Mouse (Mus musculus): Measurements from ENCODE around the gene Hist1h3h. TPM values are rescaled to one million over a fixed set of nuclear protein-coding genes. Genes with fewer than 3 reads are reported as not detected.

Hist1h3h gene
- not detected for polyA plus RNA-seq (2015; fragmentation: Illumina TruSeq; extraction: RNeasy Lipid Tissue Mini Kit (QIAGEN cat#74804); ENCODE audit: low read depth, low replicate concordance)

DNA sequence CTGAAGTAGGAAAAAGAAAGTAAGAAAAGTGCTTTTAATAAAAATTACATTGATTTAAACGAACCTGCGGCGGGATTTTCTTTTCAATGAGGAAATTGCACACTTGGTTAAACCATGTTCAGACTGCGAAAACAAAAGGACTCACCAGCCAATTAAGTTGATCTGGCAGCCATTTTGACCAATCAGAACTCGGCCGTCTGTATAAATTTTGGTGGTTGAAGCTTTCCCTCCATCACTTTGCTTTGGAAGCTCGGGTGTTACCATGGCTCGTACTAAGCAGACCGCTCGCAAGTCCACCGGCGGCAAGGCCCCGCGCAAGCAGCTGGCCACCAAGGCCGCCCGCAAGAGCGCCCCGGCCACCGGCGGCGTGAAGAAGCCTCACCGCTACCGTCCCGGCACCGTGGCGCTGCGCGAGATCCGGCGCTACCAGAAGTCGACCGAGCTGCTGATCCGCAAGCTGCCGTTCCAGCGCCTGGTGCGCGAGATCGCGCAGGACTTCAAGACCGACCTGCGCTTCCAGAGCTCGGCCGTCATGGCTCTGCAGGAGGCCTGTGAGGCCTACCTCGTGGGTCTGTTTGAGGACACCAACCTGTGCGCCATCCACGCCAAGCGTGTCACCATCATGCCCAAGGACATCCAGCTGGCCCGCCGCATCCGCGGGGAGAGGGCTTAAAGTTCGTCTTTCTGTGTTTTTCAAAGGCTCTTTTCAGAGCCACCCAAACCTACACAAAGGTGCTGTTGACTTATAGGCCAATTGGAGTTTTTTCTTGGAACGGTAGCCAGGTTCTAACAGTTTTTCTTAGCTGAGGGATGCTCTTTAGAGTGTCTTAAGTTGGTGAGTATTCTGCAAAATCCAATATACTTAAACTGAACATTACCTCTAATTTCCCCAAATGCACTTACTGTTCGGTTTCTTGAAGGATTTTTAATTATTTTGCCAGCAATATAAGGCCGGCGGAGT is at the start of gene Hist1h3h:
Gene Hist1h3h (plus strand): TSS at position 263 of the 961 bp plus-strand sequence.

DNA sequence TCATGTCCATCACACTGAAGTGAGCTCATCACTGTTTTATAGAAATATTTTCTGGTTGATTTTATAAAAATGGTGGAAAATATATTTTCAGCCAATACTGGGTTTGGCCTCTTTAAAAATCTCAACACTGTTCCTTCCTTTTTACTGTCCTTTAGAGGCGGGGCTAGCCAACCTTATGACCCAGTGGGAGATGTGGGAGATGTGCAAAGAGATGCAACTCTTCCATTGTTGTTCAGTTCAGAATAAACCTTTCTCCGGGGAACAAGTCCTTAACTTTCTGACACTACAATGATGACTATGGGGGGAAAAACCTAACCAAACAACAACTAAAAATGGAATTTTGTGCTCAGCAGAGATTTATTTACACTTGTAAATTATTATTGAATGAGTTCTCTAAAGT is 40.2 kb upstream of the Hist1h3h start, which contains the start of gene Olfr1360:
Gene Olfr1360 (minus strand): TSS at position 101 of the 400 bp plus-strand sequence.

DNA sequence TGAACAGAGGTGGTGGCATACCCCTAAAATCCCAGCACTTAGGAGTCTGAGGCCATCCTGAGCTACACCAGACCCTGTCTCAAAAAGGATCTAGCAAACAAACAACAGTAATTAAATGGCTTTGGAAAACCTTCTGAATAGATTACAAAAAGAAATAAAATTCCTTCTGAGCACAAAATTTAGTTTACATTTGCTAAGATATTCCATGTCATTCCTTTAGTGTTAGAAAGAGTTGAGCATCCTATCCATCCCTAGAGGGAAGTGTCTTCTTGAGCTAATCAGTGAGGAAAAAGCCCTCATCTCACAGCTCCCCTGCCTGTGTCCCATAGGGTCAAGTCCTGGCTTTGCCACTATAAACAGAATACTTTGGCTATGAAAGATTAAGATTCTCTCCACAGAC is 19.6 kb upstream of the Hist1h3h start, which contains the start of gene Olfr1359:
Gene Olfr1359 (plus strand): TSS at position 301 of the 400 bp plus-strand sequence.

DNA sequence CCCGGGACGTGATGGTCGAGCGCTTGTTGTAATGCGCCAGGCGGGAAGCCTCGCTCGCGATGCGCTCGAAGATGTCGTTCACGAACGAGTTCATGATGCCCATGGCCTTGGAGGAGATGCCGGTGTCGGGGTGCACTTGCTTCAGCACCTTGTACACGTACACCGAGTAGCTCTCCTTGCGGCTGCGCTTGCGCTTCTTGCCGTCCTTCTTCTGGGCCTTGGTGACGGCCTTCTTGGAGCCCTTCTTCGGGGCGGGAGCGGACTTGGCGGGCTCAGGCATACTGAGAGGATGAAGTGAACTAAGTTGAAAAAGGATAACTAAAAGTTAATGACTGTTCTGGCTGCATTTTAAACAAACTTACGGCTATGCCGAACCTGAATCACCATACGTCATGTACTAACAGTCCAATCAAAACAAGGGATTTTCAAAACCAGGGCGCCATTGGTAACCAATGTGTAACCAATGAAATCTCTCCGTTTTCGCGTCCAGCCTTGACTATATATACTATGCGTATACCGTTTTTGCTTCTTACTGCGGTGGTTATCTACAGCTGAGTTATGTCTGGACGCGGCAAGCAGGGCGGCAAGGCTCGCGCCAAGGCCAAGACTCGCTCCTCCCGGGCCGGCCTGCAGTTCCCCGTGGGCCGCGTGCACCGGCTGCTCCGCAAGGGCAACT is 1.5 kb upstream of the Hist1h3h start, which contains the start of the genes Hist1h2bl and Hist1h2ai:
Gene Hist1h2bl (minus strand): TSS at position 280 of the 676 bp plus-strand sequence.
Gene Hist1h2ai (plus strand): TSS at position 559 of the 676 bp plus-strand sequence.

DNA sequence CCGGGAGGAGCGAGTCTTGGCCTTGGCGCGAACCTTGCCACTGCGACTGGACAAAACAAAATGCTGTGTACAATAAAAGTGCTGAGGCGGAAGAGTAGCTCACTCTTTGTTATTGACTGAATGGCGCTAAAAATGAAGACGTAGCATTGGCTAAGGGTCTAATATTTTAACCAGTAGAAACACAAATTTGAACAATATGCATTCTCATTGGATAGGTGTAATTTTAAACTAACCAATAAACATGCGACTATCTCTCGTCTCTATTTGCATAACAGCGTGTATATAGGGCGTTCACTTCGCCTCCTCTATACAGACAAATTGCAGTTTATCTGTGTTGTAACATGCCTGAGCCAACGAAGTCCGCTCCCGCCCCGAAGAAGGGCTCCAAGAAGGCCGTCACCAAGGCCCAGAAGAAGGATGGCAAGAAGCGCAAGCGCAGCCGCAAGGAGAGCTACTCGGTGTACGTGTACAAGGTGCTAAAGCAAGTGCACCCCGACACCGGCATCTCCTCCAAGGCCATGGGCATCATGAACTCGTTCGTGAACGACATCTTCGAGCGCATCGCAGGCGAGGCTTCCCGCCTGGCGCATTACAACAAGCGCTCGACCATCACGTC is 4.4 kb downstream of the Hist1h3h start, which contains the start of gene Hist1h2bm:
Gene Hist1h2bm (plus strand): TSS at position 288 of the 616 bp plus-strand sequence.

DNA sequence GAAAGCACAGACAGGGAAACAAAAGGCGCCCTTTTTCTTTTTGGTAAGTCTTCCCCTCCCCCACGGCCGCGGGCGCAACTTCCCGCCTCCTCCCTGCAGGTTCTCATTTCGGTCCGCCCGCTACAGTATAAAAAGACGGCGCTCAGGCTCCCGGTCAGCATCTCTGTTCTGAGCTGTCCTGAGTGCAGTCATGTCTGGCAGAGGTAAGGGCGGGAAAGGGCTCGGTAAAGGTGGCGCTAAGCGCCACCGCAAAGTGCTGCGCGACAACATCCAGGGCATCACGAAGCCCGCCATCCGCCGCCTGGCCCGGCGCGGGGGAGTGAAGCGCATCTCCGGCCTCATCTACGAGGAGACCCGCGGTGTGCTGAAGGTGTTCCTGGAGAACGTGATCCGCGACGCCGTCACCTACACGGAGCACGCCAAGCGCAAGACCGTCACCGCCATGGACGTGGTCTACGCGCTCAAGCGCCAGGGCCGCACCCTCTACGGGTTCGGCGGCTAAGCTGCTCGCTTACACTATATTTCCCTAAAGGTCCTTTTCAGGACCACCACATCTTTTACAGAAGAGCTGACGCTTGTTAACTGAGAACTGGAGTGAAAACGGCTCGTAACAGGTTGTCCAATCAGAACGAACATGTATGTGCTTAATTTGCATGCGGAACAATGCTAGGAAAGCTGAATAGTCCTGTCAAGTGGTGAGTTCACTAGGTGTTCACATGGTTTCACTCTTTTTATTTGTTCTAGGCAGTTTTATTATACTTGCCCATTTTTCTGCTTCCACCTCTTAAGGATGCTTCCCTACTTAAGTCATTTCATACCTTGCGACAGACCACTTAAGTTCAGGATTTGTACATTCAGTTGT is 17.7 kb downstream of the Hist1h3h start, which contains the start of gene Hist1h4j:
Gene Hist1h4j (plus strand): TSS at position 159 of the 862 bp plus-strand sequence.

DNA sequence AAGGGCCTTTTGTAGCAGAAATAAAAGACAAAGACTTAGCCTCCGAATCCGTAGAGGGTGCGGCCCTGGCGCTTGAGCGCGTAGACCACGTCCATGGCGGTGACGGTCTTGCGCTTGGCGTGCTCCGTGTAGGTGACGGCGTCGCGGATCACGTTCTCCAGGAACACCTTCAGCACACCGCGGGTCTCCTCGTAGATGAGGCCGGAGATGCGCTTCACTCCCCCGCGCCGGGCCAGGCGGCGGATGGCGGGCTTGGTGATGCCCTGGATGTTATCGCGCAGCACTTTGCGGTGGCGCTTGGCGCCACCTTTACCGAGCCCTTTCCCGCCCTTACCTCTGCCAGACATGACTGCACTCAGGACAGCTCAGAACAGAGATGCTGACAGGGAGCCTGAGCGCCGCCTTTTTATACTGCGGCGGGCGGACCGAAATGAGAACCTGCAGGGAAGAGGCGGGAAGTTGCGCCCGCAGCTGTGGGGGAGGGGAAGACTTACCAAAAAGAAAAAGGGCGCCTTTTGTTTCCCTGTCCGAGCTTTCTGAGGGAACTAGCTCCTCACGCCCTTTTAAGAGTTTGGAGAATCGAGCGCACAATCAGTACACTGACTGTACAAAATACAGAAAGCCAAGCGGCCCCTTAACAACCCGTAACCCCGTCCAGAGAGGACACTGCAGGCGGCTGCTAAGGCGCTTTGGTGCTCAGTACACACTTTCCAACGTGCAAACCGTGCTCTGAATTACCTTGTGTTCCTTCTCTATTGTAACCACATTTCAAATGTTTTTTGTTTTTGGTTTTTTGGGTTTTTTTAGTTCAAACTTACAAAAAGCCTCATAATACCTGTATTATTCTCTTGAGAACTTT is 32.9 kb downstream of the Hist1h3h start, which contains the start of gene Hist1h4k:
Gene Hist1h4k (minus strand): TSS at position 347 of the 859 bp plus-strand sequence.

DNA sequence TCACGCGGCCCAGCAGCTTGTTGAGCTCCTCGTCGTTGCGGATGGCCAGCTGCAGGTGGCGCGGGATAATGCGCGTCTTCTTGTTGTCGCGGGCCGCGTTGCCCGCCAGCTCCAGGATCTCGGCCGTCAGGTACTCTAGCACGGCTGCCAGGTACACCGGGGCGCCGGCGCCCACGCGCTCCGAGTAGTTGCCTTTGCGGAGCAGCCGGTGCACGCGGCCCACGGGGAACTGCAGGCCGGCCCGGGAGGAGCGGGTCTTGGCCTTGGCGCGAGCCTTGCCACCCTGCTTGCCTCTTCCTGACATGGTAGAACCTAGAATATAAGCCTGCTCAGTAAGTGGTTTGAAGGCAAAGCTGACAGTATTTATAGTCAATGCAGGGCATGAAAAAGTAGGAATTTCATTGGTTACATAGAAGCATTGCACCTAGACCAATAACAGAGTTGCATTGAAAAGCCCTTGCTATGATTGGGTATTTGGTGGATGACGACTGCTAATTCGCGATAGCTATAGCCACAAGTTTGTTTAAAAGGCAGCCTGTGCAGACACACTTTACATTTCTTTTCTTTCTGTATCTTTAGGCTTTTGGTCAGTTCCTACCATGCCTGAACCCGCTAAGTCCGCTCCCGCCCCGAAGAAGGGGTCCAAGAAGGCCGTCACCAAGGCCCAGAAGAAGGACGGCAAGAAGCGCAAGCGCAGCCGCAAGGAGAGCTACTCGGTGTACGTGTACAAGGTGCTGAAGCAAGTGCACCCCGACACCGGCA is 36.2 kb downstream of the Hist1h3h start, which contains the start of the genes Hist1h2ak and Hist1h2bn:
Gene Hist1h2ak (minus strand): TSS at position 304 of the 762 bp plus-strand sequence.
Gene Hist1h2bn (plus strand): TSS at position 600 of the 762 bp plus-strand sequence.

Other genes starting within 250 kb of the Hist1h3h start
- 0.62 TPM for gene Nkapl, start 249.2 kb upstream of the Hist1h3h start, polyA plus RNA-seq (2015; fragmentation: Illumina TruSeq; extraction: RNeasy Lipid Tissue Mini Kit (QIAGEN cat#74804); ENCODE audit: low read depth, low replicate concordance)
- 4.5 TPM for gene Zkscan4, start 238.8 kb upstream of the Hist1h3h start, polyA plus RNA-seq (2015; fragmentation: Illumina TruSeq; extraction: RNeasy Lipid Tissue Mini Kit (QIAGEN cat#74804); ENCODE audit: low read depth, low replicate concordance)
- gene Gm10065, start 238.2 kb upstream of the Hist1h3h start, polyA plus RNA-seq (2015; fragmentation: Illumina TruSeq; extraction: RNeasy Lipid Tissue Mini Kit (QIAGEN cat#74804); ENCODE audit: low read depth, low replicate concordance): not detected
- gene AK157302, start 222.4 kb upstream of the Hist1h3h start, polyA plus RNA-seq (2015; fragmentation: Illumina TruSeq; extraction: RNeasy Lipid Tissue Mini Kit (QIAGEN cat#74804); ENCODE audit: low read depth, low replicate concordance): 2.2 TPM
- 15.6 TPM for gene Gm11273, start 216.2 kb upstream of the Hist1h3h start, polyA plus RNA-seq (2015; fragmentation: Illumina TruSeq; extraction: RNeasy Lipid Tissue Mini Kit (QIAGEN cat#74804); ENCODE audit: low read depth, low replicate concordance)
- 8.6 TPM for gene Zkscan8, start 186.5 kb upstream of the Hist1h3h start, polyA plus RNA-seq (2015; fragmentation: Illumina TruSeq; extraction: RNeasy Lipid Tissue Mini Kit (QIAGEN cat#74804); ENCODE audit: low read depth, low replicate concordance)
- gene Olfr1366, start 174.9 kb upstream of the Hist1h3h start, polyA plus RNA-seq (2015; fragmentation: Illumina TruSeq; extraction: RNeasy Lipid Tissue Mini Kit (QIAGEN cat#74804); ENCODE audit: low read depth, low replicate concordance): not detected
- not detected for gene Olfr1535, start 157.8 kb upstream of the Hist1h3h start, polyA plus RNA-seq (2015; fragmentation: Illumina TruSeq; extraction: RNeasy Lipid Tissue Mini Kit (QIAGEN cat#74804); ENCODE audit: low read depth, low replicate concordance)
- not detected for gene Olfr1364, start 135.9 kb upstream of the Hist1h3h start, polyA plus RNA-seq (2015; fragmentation: Illumina TruSeq; extraction: RNeasy Lipid Tissue Mini Kit (QIAGEN cat#74804); ENCODE audit: low read depth, low replicate concordance)
- not detected for gene Olfr1362, start 103.6 kb upstream of the Hist1h3h start, polyA plus RNA-seq (2015; fragmentation: Illumina TruSeq; extraction: RNeasy Lipid Tissue Mini Kit (QIAGEN cat#74804); ENCODE audit: low read depth, low replicate concordance)
- not detected for gene Olfr11, start 75.1 kb upstream of the Hist1h3h start, polyA plus RNA-seq (2015; fragmentation: Illumina TruSeq; extraction: RNeasy Lipid Tissue Mini Kit (QIAGEN cat#74804); ENCODE audit: low read depth, low replicate concordance)
- gene Olfr1361, start 54.3 kb upstream of the Hist1h3h start, polyA plus RNA-seq (2015; fragmentation: Illumina TruSeq; extraction: RNeasy Lipid Tissue Mini Kit (QIAGEN cat#74804); ENCODE audit: low read depth, low replicate concordance): not detected
- gene Olfr1360, start 40.3 kb upstream of the Hist1h3h start, polyA plus RNA-seq (2015; fragmentation: Illumina TruSeq; extraction: RNeasy Lipid Tissue Mini Kit (QIAGEN cat#74804); ENCODE audit: low read depth, low replicate concordance): not detected
- not detected for gene Olfr1359, start 19.5 kb upstream of the Hist1h3h start, polyA plus RNA-seq (2015; fragmentation: Illumina TruSeq; extraction: RNeasy Lipid Tissue Mini Kit (QIAGEN cat#74804); ENCODE audit: low read depth, low replicate concordance)
- gene Hist1h2bl, start 1.5 kb upstream of the Hist1h3h start, polyA plus RNA-seq (2015; fragmentation: Illumina TruSeq; extraction: RNeasy Lipid Tissue Mini Kit (QIAGEN cat#74804); ENCODE audit: low read depth, low replicate concordance): not detected
- not detected for gene Hist1h2ai, start 1.2 kb upstream of the Hist1h3h start, polyA plus RNA-seq (2015; fragmentation: Illumina TruSeq; extraction: RNeasy Lipid Tissue Mini Kit (QIAGEN cat#74804); ENCODE audit: low read depth, low replicate concordance)
- gene Hist1h2bm, start 4.4 kb downstream of the Hist1h3h start, polyA plus RNA-seq (2015; fragmentation: Illumina TruSeq; extraction: RNeasy Lipid Tissue Mini Kit (QIAGEN cat#74804); ENCODE audit: low read depth, low replicate concordance): not detected
- 1.7 TPM for gene Hist1h4j, start 17.4 kb downstream of the Hist1h3h start, polyA plus RNA-seq (2015; fragmentation: Illumina TruSeq; extraction: RNeasy Lipid Tissue Mini Kit (QIAGEN cat#74804); ENCODE audit: low read depth, low replicate concordance)
- gene Hist1h4k, start 32.8 kb downstream of the Hist1h3h start, polyA plus RNA-seq (2015; fragmentation: Illumina TruSeq; extraction: RNeasy Lipid Tissue Mini Kit (QIAGEN cat#74804); ENCODE audit: low read depth, low replicate concordance): 4.7 TPM
- not detected for gene Hist1h2ak, start 36.2 kb downstream of the Hist1h3h start, polyA plus RNA-seq (2015; fragmentation: Illumina TruSeq; extraction: RNeasy Lipid Tissue Mini Kit (QIAGEN cat#74804); ENCODE audit: low read depth, low replicate concordance)
- not detected for gene Hist1h2bn, start 36.5 kb downstream of the Hist1h3h start, polyA plus RNA-seq (2015; fragmentation: Illumina TruSeq; extraction: RNeasy Lipid Tissue Mini Kit (QIAGEN cat#74804); ENCODE audit: low read depth, low replicate concordance)
- gene Hist1h1b, start 63.0 kb downstream of the Hist1h3h start, polyA plus RNA-seq (2015; fragmentation: Illumina TruSeq; extraction: RNeasy Lipid Tissue Mini Kit (QIAGEN cat#74804); ENCODE audit: low read depth, low replicate concordance): not detected
- not detected for gene Hist1h3i, start 65.7 kb downstream of the Hist1h3h start, polyA plus RNA-seq (2015; fragmentation: Illumina TruSeq; extraction: RNeasy Lipid Tissue Mini Kit (QIAGEN cat#74804); ENCODE audit: low read depth, low replicate concordance)
- not detected for gene Hist1h2an, start 69.6 kb downstream of the Hist1h3h start, polyA plus RNA-seq (2015; fragmentation: Illumina TruSeq; extraction: RNeasy Lipid Tissue Mini Kit (QIAGEN cat#74804); ENCODE audit: low read depth, low replicate concordance)
- gene Hist1h2bp, start 69.8 kb downstream of the Hist1h3h start, polyA plus RNA-seq (2015; fragmentation: Illumina TruSeq; extraction: RNeasy Lipid Tissue Mini Kit (QIAGEN cat#74804); ENCODE audit: low read depth, low replicate concordance): not detected
- not detected for gene Hist1h2bq, start 92.5 kb downstream of the Hist1h3h start, polyA plus RNA-seq (2015; fragmentation: Illumina TruSeq; extraction: RNeasy Lipid Tissue Mini Kit (QIAGEN cat#74804); ENCODE audit: low read depth, low replicate concordance)
- gene Hist1h2ao, start 92.8 kb downstream of the Hist1h3h start, polyA plus RNA-seq (2015; fragmentation: Illumina TruSeq; extraction: RNeasy Lipid Tissue Mini Kit (QIAGEN cat#74804); ENCODE audit: low read depth, low replicate concordance): not detected
- 3.7 TPM for gene Hist1h4m, start 94.1 kb downstream of the Hist1h3h start, polyA plus RNA-seq (2015; fragmentation: Illumina TruSeq; extraction: RNeasy Lipid Tissue Mini Kit (QIAGEN cat#74804); ENCODE audit: low read depth, low replicate concordance)
- gene Hist1h4n, start 114.5 kb downstream of the Hist1h3h start, polyA plus RNA-seq (2015; fragmentation: Illumina TruSeq; extraction: RNeasy Lipid Tissue Mini Kit (QIAGEN cat#74804); ENCODE audit: low read depth, low replicate concordance): not detected
- not detected for gene Hist1h2ap, start 115.8 kb downstream of the Hist1h3h start, polyA plus RNA-seq (2015; fragmentation: Illumina TruSeq; extraction: RNeasy Lipid Tissue Mini Kit (QIAGEN cat#74804); ENCODE audit: low read depth, low replicate concordance)
- 0.58 TPM for gene Hist1h2br, start 116.1 kb downstream of the Hist1h3h start, polyA plus RNA-seq (2015; fragmentation: Illumina TruSeq; extraction: RNeasy Lipid Tissue Mini Kit (QIAGEN cat#74804); ENCODE audit: low read depth, low replicate concordance)
- gene Zfp184, start 227.4 kb downstream of the Hist1h3h start, polyA plus RNA-seq (2015; fragmentation: Illumina TruSeq; extraction: RNeasy Lipid Tissue Mini Kit (QIAGEN cat#74804); ENCODE audit: low read depth, low replicate concordance): 5.2 TPM

Measured in brain, adult 10 weeks (tissue).